22 mouse cellular contexts compared by ENCODE assay signal in genomic region chr8:26778917-26779537, GRCm38 (mm10).
DNase-seq lines count a peak whose midpoint lies in the region; ATAC-seq lines count a peak whose summit lies in the region.
"Had no signal": no experiment of that assay in that cellular context is flagged by ENCODE, and none has a peak within 500 bp of the region (broad histone marks: within the 10 kb centered on the region; RNA-seq: fewer than 3 reads in every experiment).

No protein-coding gene starts in this region.

- no peaks in the 10 kb centered on the region for H3K9me3 ChIP-seq in kidney, embryonic 16.5 days (ENCODE audit: low read length)
- no peaks in the 10 kb centered on the region for H3K9me3 ChIP-seq in hindbrain, embryonic 16.5 days (ENCODE audit: control insufficient read depth, low read length)
- H3K9me3 ChIP-seq: G1E; heart, embryonic 10.5 days; intestine, embryonic 15.5 days; stomach, embryonic 15.5 days had no signal

- peak; percentile 29 for DNase-seq in embryo, embryonic 10.5 days (ENCODE audit: low spot score)
- no peak for DNase-seq in embryo, embryonic 9.5 days (ENCODE audit: extremely low spot score)
- DNase-seq in kidney, adult 8-10 months = no peak
- DNase-seq in mesoderm, embryonic 11.5 days (ENCODE audit: low read depth, low spot score) = peak; percentile 47
- no peak for DNase-seq in lung, postnatal 14 days
- DNase-seq: adrenal gland, postnatal 36 days; cerebellum, adult 9-11 months; heart, postnatal 10 days; thymus, adult 2 months had no signal

- peaks cover 13% of the 10 kb centered on the region for H3K4me1 ChIP-seq in kidney, embryonic 16.5 days (ENCODE audit: insufficient read depth, low read length)
- peaks cover 8% of the 10 kb centered on the region; the same call in 1 of the 2 replicates for H3K4me1 ChIP-seq in hindbrain, embryonic 16.5 days (ENCODE audit: control insufficient read depth, insufficient read depth, low read depth, low read length)
- H3K4me1 ChIP-seq: megakaryocyte, embryonic 14.5 days; stomach, embryonic 15.5 days had no signal

- peaks cover 43% of the 10 kb centered on the region for H3K27me3 ChIP-seq in kidney, embryonic 16.5 days (ENCODE audit: insufficient read depth, low read length)
- no peaks in the 10 kb centered on the region for H3K27me3 ChIP-seq in hindbrain, embryonic 16.5 days (replicated peaks; ENCODE audit: control insufficient read depth, insufficient read depth, low read length)

- ATAC-seq in kidney, embryonic 16.5 days (ENCODE audit: low FRiP score, low TSS enrichment) = peak; percentile 62
- peak; percentile 69 for ATAC-seq in hindbrain, embryonic 16.5 days
- no peak for ATAC-seq in megakaryocyte progenitor cell, adult 5-6 weeks (replicated peaks; ENCODE audit: poor library complexity)
- ATAC-seq: CD4-positive, CD25-positive, alpha-beta regulatory T cell, adult 4 months; forebrain, embryonic 14.5 days; intestine, embryonic 15.5 days had no signal

- no peak overlapping the region for H3K4me3 ChIP-seq in kidney, embryonic 16.5 days (ENCODE audit: low read length)
- H3K4me3 ChIP-seq in hindbrain, embryonic 16.5 days (ENCODE audit: low read length) = no peak overlapping the region
- H3K4me3 ChIP-seq: erythroblast, embryonic 14.5 days; heart, embryonic 10.5 days; intestine, embryonic 15.5 days; layer of hippocampus, adult 2 months; megakaryocyte, embryonic 14.5 days; stomach, embryonic 15.5 days had no signal

- WGBS in kidney, embryonic 16.5 days = 12% methylated on average over 10 of the region's 10 CpGs
- WGBS in hindbrain, embryonic 16.5 days = 60% methylated on average over 10 of the region's 10 CpGs

- H3K36me3 ChIP-seq in kidney, embryonic 16.5 days (ENCODE audit: insufficient read depth, low read length) = no peaks in the 10 kb centered on the region
- no peaks in the 10 kb centered on the region for H3K36me3 ChIP-seq in hindbrain, embryonic 16.5 days (ENCODE audit: control insufficient read depth, insufficient read depth, low read length)
- H3K36me3 ChIP-seq: G1E; heart, embryonic 10.5 days; intestine, embryonic 15.5 days; stomach, embryonic 15.5 days had no signal

- H3K27ac ChIP-seq in kidney, embryonic 16.5 days (ENCODE audit: low read length) = no peak overlapping the region
- H3K27ac ChIP-seq in hindbrain, embryonic 16.5 days (ENCODE audit: low read depth, low read length) = no peak overlapping the region
- H3K27ac ChIP-seq: heart, embryonic 10.5 days; intestine, embryonic 15.5 days; layer of hippocampus, adult 2 months; liver, embryonic 14.5 days; stomach, embryonic 15.5 days had no signal

- no peak overlapping the region for H3K9ac ChIP-seq in kidney, embryonic 16.5 days (replicated peaks; ENCODE audit: low read length)
- no peak overlapping the region for H3K9ac ChIP-seq in hindbrain, embryonic 16.5 days (ENCODE audit: low read depth, low read length)
- H3K9ac ChIP-seq: intestine, embryonic 15.5 days; liver, embryonic 14.5 days; stomach, embryonic 15.5 days had no signal

- H3K4me2 ChIP-seq in kidney, embryonic 16.5 days (replicated peaks; ENCODE audit: low read depth, low read length) = no peak overlapping the region
- no peak overlapping the region for H3K4me2 ChIP-seq in hindbrain, embryonic 16.5 days (ENCODE audit: low read length)
- H3K4me2 ChIP-seq: intestine, embryonic 15.5 days; stomach, embryonic 15.5 days had no signal

Comparison
In these comparisons a context has a peak if more than half of its experiments do, and no peak if none do; other contexts are left out.
1. DNase-seq: peak in embryo, embryonic 10.5 days (single experiment) and mesoderm, embryonic 11.5 days (single experiment); none in embryo, embryonic 9.5 days (single experiment), kidney, adult 8-10 months (0 of 2) and lung, postnatal 14 days (single experiment).